Mouse (Mus musculus): ENCODE data around the gene Rbm14. TPM values are rescaled to one million over a fixed set of nuclear protein-coding genes. Genes with fewer than 3 reads are reported as not detected.
"Not testable (repeated sequence)": the region's sequence is repeated elsewhere in the genome, so short reads cannot be mapped to it uniquely, and the experiment has no call there.

Rbm14 gene
- polyA plus RNA-seq, 1 experiment from 2014 or later, result 43.8 TPM

DNA sequence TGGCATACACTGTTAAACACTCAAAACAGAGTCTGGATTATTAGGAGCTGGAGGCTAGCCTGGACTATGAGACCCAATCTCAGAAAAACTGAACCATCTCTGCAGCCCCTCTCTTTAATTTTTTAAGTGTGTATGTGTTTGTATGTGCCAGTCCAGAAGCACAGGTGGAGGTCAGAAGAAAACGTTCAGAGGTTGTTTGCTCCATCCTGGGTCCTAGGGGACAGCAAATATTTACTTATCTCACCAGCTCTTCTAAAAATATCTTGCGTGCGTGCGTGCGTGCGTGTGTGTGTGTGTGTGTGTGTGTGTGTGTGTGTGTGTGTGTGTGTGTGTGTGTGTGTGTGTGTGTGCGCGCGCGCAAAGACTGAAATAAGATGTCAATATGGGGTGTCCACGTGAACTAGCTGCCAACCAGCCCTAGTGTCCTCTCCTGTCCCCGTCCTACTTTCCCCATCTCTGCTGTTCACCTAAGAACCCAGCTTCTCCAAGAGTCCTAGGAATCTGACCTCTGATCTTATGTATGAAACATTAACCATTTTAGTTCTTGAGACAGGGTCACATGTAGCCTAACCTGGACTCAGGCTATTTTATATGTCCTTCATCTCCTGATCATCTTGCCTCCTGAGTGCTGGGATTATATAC lies 43.8 kb downstream of the Rbm14 start:
- H3K27me3 ChIP-seq (ENCODE audit: insufficient read depth, low read length), result no peaks in the 10 kb centered on the region
- 83% methylated on average over 12 of the region's 12 CpGs for WGBS
- no peak for ATAC-seq (replicated peaks; ENCODE audit: low FRiP score, low read depth)
- H3K4me1 ChIP-seq (replicated peaks; ENCODE audit: insufficient read depth, low read length), result no peaks in the 10 kb centered on the region
- TF ChIP-seq CTCF (IDR thresholded peaks at IDR 0.05; ENCODE audit: low read depth), result no peak
- H3K9ac ChIP-seq (ENCODE audit: low read depth, low read length), result no peak overlapping the region
- no peak overlapping the region for H3K4me3 ChIP-seq (replicated peaks; ENCODE audit: low read depth, low read length)
- H3K4me2 ChIP-seq (ENCODE audit: low read length), result no peak overlapping the region
- no peaks in the 10 kb centered on the region for H3K9me3 ChIP-seq (replicated peaks; ENCODE audit: low read length)
- H3K27ac ChIP-seq, result no peak overlapping the region
- H3K36me3 ChIP-seq (ENCODE audit: insufficient read depth, low read length), result peaks cover 30% of the 10 kb centered on the region
- no peak for DNase-seq (ENCODE audit: low spot score)

DNA sequence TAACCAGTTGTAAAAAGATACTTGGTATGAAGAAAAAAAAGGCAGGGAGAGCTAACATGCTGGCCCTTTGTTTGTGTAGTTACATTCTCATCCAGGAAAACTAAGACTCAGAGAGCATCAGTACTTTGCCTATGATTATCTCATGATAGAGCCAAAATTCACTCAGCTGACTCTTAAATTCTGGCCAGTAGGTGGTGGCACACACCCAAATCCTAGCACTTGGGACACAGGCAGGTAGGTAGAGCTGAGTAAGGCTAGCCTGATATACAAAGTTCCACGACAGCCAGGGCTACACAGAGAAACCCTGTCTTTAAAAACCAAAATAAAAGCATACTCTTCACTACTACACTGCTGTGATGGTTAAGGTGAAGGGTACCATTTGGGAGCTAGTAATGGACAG lies 48.6 kb downstream of the Rbm14 start:
- DNase-seq (ENCODE audit: low spot score) (peak; percentile 21), ATAC-seq (replicated peaks; ENCODE audit: low FRiP score, low read depth) (no peak)
- WGBS, result 43% methylated on average over 1 of the region's 1 CpGs
- Histone ChIP-seq H3K9ac (ENCODE audit: low read depth, low read length) (no peak overlapping the region), H3K27ac (no peak overlapping the region), H3K4me1 (replicated peaks; ENCODE audit: insufficient read depth, low read length) (peaks cover 6% of the 10 kb centered on the region), H3K9me3 (replicated peaks; ENCODE audit: low read length) (no peaks in the 10 kb centered on the region), H3K36me3 (ENCODE audit: insufficient read depth, low read length) (peaks cover 26% of the 10 kb centered on the region), H3K4me3 (replicated peaks; ENCODE audit: low read depth, low read length) (no peak overlapping the region), H3K4me2 (ENCODE audit: low read length) (no peak overlapping the region), H3K27me3 (ENCODE audit: insufficient read depth, low read length) (no peaks in the 10 kb centered on the region)
- TF ChIP-seq CTCF (IDR thresholded peaks at IDR 0.05; ENCODE audit: low read depth), result peak; percentile 58; the same call in 1 of the 2 replicates

DNA sequence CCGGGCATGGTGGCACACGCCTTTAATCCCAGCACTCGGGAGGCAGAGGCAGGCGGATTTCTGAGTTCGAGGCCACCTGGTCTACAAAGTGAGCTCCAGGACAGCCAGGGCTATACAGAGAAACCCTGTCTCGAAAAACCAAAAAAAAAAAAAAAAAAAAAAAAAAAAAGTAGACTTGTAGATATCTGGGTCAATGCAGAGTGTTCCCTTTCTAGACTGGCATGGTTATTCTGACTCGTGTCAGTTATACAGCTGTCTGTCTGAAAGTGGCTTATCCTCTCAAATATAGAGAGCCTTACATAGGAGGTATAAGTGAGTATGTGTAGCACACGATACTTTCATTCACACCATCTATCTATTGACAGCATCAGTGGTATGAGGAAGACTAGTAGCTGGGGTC lies 50.9 kb downstream of the Rbm14 start:
- H3K4me3 ChIP-seq (replicated peaks; ENCODE audit: low read depth, low read length); H3K9ac ChIP-seq (ENCODE audit: low read depth, low read length); H3K4me2 ChIP-seq (ENCODE audit: low read length); H3K27me3 ChIP-seq (ENCODE audit: insufficient read depth, low read length); ATAC-seq (replicated peaks; ENCODE audit: low FRiP score, low read depth); H3K27ac ChIP-seq; H3K9me3 ChIP-seq (replicated peaks; ENCODE audit: low read length); DNase-seq (ENCODE audit: low spot score): not testable (repeated sequence)
- peaks cover 18% of the 10 kb centered on the region for H3K36me3 ChIP-seq (ENCODE audit: insufficient read depth, low read length)
- H3K4me1 ChIP-seq (replicated peaks; ENCODE audit: insufficient read depth, low read length), result peaks cover 11% of the 10 kb centered on the region
- 91% methylated on average over 8 of the region's 8 CpGs for WGBS

DNA sequence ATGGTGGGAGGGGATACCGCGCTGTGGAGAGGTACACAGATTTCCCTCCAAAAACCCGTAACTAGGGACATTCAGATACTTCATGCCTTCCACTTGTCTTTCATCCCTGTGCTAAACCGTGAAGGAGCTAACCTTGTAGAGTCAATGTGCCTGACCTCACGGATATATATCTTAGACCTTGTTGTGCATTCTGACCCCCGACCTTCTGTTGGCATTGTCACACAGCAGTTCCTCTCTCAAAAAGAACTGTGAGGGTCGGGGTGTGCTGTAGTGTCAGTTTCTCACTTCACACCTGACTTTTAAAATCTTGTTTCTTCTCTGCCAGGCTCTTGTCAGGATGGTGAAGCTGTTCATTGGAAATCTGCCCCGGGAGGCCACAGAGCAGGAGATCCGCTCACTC lies 54.5 kb downstream of the Rbm14 start:
- no peak for DNase-seq (ENCODE audit: low spot score)
- no peak; the same call in 1 of the 2 replicates for ATAC-seq (replicated peaks; ENCODE audit: low FRiP score, low read depth)
- no peak for TF ChIP-seq CTCF (IDR thresholded peaks at IDR 0.05; ENCODE audit: low read depth)
- H3K27ac ChIP-seq, result peak overlapping the region; percentile 90
- no peaks in the 10 kb centered on the region for H3K27me3 ChIP-seq (ENCODE audit: insufficient read depth, low read length)
- H3K36me3 ChIP-seq (ENCODE audit: insufficient read depth, low read length), result peaks cover 1% of the 10 kb centered on the region; the same call in 1 of the 2 replicates
- H3K4me2 ChIP-seq (ENCODE audit: low read length), result peak overlapping the region; percentile 79
- peak overlapping the region; percentile 64 for H3K4me3 ChIP-seq (replicated peaks; ENCODE audit: low read depth, low read length)
- 2% methylated on average over 9 of the region's 9 CpGs for WGBS
- no peaks in the 10 kb centered on the region for H3K9me3 ChIP-seq (replicated peaks; ENCODE audit: low read length)
- peaks cover 11% of the 10 kb centered on the region for H3K4me1 ChIP-seq (replicated peaks; ENCODE audit: insufficient read depth, low read length)
- peak overlapping the region; percentile 76 for H3K9ac ChIP-seq (ENCODE audit: low read depth, low read length)

DNA sequence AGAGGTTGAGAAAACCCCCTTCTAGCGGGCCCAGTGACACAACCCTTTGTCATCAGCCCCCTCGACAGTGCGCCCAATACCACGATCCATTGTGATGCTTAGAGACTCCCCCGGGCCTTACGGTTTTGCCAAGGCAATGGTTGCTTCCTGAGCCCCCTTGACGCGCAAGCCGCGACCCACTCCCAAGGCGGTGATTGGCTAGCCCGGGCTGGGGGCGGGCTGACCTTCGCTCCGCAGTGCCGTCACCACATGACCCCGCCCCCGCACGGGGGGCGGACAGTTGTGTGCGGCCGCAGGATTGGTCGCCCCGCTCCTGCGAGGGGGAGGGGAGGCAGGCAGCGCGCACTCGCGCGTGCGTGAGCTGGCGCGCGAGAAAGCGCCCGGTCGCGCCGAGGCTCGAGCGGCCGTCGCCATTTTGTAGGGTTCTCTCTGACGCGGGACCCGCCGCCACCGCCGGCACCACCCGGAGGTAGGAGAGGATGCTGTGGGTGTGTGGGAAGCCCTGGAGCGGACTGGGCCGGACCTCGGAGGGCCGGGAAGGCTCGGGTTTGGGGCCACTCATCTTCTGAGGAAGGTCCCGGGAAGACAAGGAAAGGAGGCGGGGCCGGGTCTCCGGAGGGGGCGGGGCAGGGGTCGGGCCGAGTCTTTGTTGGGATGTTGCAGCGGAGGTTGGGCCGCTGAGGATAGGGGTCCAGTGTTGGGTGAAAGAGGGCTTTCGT lies 55.1 kb downstream of the Rbm14 start, which contains the start of gene Rbm4b:
Gene Rbm4b (plus strand): TSS at position 305 of the 719 bp plus-strand sequence.
- peaks cover 11% of the 10 kb centered on the region for H3K4me1 ChIP-seq (replicated peaks; ENCODE audit: insufficient read depth, low read length)
- peak within 1 kb of the TSS; percentile 76 for H3K9ac ChIP-seq (ENCODE audit: low read depth, low read length)
- DNase-seq (ENCODE audit: low spot score) (peak; percentile 95), ATAC-seq (replicated peaks; ENCODE audit: low FRiP score, low read depth) (peak; percentile 95)
- H3K36me3 ChIP-seq (ENCODE audit: insufficient read depth, low read length), result no peaks in the 10 kb centered on the region
- under 1% methylated on average over 65 of the region's 65 CpGs for WGBS
- peak within 1 kb of the TSS; percentile 64 for H3K4me3 ChIP-seq (replicated peaks; ENCODE audit: low read depth, low read length)
- H3K27me3 ChIP-seq (ENCODE audit: insufficient read depth, low read length), result no peaks in the 10 kb centered on the region
- TF ChIP-seq CTCF (IDR thresholded peaks at IDR 0.05; ENCODE audit: low read depth), result no peak
- peak within 1 kb of the TSS; percentile 79 for H3K4me2 ChIP-seq (ENCODE audit: low read length)
- H3K9me3 ChIP-seq (replicated peaks; ENCODE audit: low read length), result no peaks in the 10 kb centered on the region
- peak within 1 kb of the TSS; percentile 90 for H3K27ac ChIP-seq

DNA sequence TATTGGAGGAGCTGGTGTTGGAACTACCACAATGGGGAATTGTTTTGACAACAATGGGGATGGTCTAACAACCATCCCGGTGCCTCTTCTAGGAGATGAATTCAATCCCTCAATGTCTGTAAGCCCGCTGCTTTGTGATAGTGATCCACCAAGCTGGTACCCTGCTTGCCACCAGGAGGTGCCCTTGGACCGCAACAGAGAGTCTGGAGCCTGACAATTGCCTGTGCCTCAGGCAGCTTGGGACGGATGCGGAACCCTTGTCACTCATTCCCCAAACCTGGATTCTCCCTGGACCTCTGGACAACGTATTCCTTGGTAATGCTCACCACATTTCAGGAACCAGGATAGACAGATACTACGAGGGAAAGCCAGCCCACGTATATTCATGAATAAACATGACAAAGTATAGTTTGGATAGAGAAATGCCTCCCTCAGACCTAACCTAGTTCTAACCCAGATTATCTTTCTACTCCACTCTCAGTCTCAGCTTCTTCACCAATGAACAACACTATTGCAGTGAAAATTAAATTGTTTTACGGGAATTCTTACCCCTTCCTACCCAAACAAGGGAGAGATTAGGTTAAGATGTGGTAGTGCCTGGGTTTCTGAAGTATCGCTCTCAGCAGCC lies 55.8 kb downstream of the Rbm14 start:
- peak; percentile 97 for TF ChIP-seq CTCF (IDR thresholded peaks at IDR 0.05; ENCODE audit: low read depth)
- Histone ChIP-seq H3K9ac (ENCODE audit: low read depth, low read length) (peak overlapping the region; percentile 32; the same call in 1 of the 2 replicates), H3K4me1 (replicated peaks; ENCODE audit: insufficient read depth, low read length) (peaks cover 11% of the 10 kb centered on the region), H3K9me3 (replicated peaks; ENCODE audit: low read length) (no peaks in the 10 kb centered on the region), H3K36me3 (ENCODE audit: insufficient read depth, low read length) (no peaks in the 10 kb centered on the region), H3K27ac (peak overlapping the region; percentile 90), H3K27me3 (ENCODE audit: insufficient read depth, low read length) (no peaks in the 10 kb centered on the region), H3K4me2 (ENCODE audit: low read length) (peak overlapping the region; percentile 79), H3K4me3 (replicated peaks; ENCODE audit: low read depth, low read length) (peak overlapping the region; percentile 64)
- ATAC-seq (replicated peaks; ENCODE audit: low FRiP score, low read depth) (peak; percentile 49; the same call in 1 of the 2 replicates), DNase-seq (ENCODE audit: low spot score) (peak; percentile 94)
- under 1% methylated on average over 10 of the region's 10 CpGs for WGBS

Other genes with a start within 250 kb of the Rbm14 start
- 6.6 and 8.4 TPM in 2 replicates for gene Lrfn4, start 196.0 kb downstream of the Rbm14 start, polyA plus RNA-seq (2015; fragmentation: Nextera tagmentation; extraction: Ambion mirVana)
- 65.1 and 66.9 TPM in 2 replicates for gene Rce1, start 186.0 kb downstream of the Rbm14 start, polyA plus RNA-seq (2015; fragmentation: Nextera tagmentation; extraction: Ambion mirVana)
- 2.5 and 3.2 TPM in 2 replicates for gene Gm960, start 113.0 kb downstream of the Rbm14 start, polyA plus RNA-seq (2015; fragmentation: Nextera tagmentation; extraction: Ambion mirVana)
- gene Sptbn2, start 100.5 kb downstream of the Rbm14 start, polyA plus RNA-seq (2015; fragmentation: Nextera tagmentation; extraction: Ambion mirVana), result 2.6 and 3.0 TPM in 2 replicates
- gene Rbm4b, start 55.1 kb downstream of the Rbm14 start, polyA plus RNA-seq (2015; fragmentation: Nextera tagmentation; extraction: Ambion mirVana), result 44.9 and 47.2 TPM in 2 replicates
- gene Rbm4, start 17.7 kb downstream of the Rbm14 start, polyA plus RNA-seq (2015; fragmentation: Nextera tagmentation; extraction: Ambion mirVana), result 39.2 and 40.8 TPM in 2 replicates
- 24.4 and 27.3 TPM in 2 replicates for gene Gm21992, start within 50 bp of the Rbm14 start, polyA plus RNA-seq (2015; fragmentation: Nextera tagmentation; extraction: Ambion mirVana)
- gene Ccs, start 27.7 kb upstream of the Rbm14 start, polyA plus RNA-seq (2015; fragmentation: Nextera tagmentation; extraction: Ambion mirVana), result 72.9 and 82.1 TPM in 2 replicates
- 0.04 TPM in 1 of 2 replicates, not detected in the other for gene Ccdc87, start 27.7 kb upstream of the Rbm14 start, polyA plus RNA-seq (2015; fragmentation: Nextera tagmentation; extraction: Ambion mirVana)
- 79.8 and 80.6 TPM in 2 replicates for gene Ctsf, start 43.5 kb upstream of the Rbm14 start, polyA plus RNA-seq (2015; fragmentation: Nextera tagmentation; extraction: Ambion mirVana)
- gene Actn3, start 66.3 kb upstream of the Rbm14 start, polyA plus RNA-seq (2015; fragmentation: Nextera tagmentation; extraction: Ambion mirVana), result 4.0 and 4.1 TPM in 2 replicates
- gene Zdhhc24, start 67.0 kb upstream of the Rbm14 start, polyA plus RNA-seq (2015; fragmentation: Nextera tagmentation; extraction: Ambion mirVana), result 8.7 and 9.5 TPM in 2 replicates
- gene Bbs1, start 95.0 kb upstream of the Rbm14 start, polyA plus RNA-seq (2015; fragmentation: Nextera tagmentation; extraction: Ambion mirVana), result 4.9 and 5.0 TPM in 2 replicates
- gene Dpp3, start 116.7 kb upstream of the Rbm14 start, polyA plus RNA-seq (2015; fragmentation: Nextera tagmentation; extraction: Ambion mirVana), result 61.7 and 69.2 TPM in 2 replicates
- gene Peli3, start 131.5 kb upstream of the Rbm14 start, polyA plus RNA-seq (2015; fragmentation: Nextera tagmentation; extraction: Ambion mirVana), result 1.5 and 1.9 TPM in 2 replicates
- 132 and 137 TPM in 2 replicates for gene Mrpl11, start 150.5 kb upstream of the Rbm14 start, polyA plus RNA-seq (2015; fragmentation: Nextera tagmentation; extraction: Ambion mirVana)
- gene Npas4, start 178.7 kb upstream of the Rbm14 start, polyA plus RNA-seq (2015; fragmentation: Nextera tagmentation; extraction: Ambion mirVana), result not detected in 2 replicates
- 4.9 and 5.4 TPM in 2 replicates for gene Slc29a2, start 212.2 kb upstream of the Rbm14 start, polyA plus RNA-seq (2015; fragmentation: Nextera tagmentation; extraction: Ambion mirVana)
- 57.1 and 64.2 TPM in 2 replicates for gene B4gat1, start 227.2 kb upstream of the Rbm14 start, polyA plus RNA-seq (2015; fragmentation: Nextera tagmentation; extraction: Ambion mirVana)
- 1.1 and 1.3 TPM in 2 replicates for gene AC124502.3, start 227.3 kb upstream of the Rbm14 start, polyA plus RNA-seq (2015; fragmentation: Nextera tagmentation; extraction: Ambion mirVana)
- 40.2 and 44.0 TPM in 2 replicates for gene Brms1, start 229.7 kb upstream of the Rbm14 start, polyA plus RNA-seq (2015; fragmentation: Nextera tagmentation; extraction: Ambion mirVana)
- 2.8 and 3.2 TPM in 2 replicates for gene Rin1, start 238.8 kb upstream of the Rbm14 start, polyA plus RNA-seq (2015; fragmentation: Nextera tagmentation; extraction: Ambion mirVana)